Mouse (Mus musculus): ENCODE data around the gene Tmcc1.

GRCm38 (mm10) chr6:116007561-116008173, 185.6 kb downstream of the Tmcc1 start:
- no peak for TF ChIP-seq POLR2A (IDR thresholded peaks at IDR 0.05; ENCODE audit: borderline replicate concordance, extremely low read depth, insufficient read depth, insufficient read length, poor library complexity, severe bottlenecking)
- TF ChIP-seq CTCF (IDR thresholded peaks at IDR 0.05; ENCODE audit: borderline replicate concordance, extremely low read depth, insufficient read depth, insufficient read length), result peak; percentile 79
